Mouse (Mus musculus) small intestine, adult 2 months (tissue): ENCODE measurements around the gene Asxl2.

ENCODE experiments used
- CTCF ChIP-seq: fragments of 200-500 bp; IDR thresholded peaks from 2 replicates; pipeline ENCODE4 v1.5.1; 2012; ENCODE audit warnings: low read depth, mild to moderate bottlenecking, control low read depth, inconsistent platforms, low read length, moderate library complexity, mixed read lengths; ENCODE audit not compliant: insufficient replicate concordance, insufficient read length; ENCODE audit errors: extremely low read depth
- POLR2A ChIP-seq: fragments of 200-500 bp; IDR thresholded peaks from 2 replicates; pipeline ENCODE4 v1.6.1; 2012; ENCODE audit warnings: low read depth, mild to moderate bottlenecking, control low read depth, inconsistent platforms, low read length, moderate library complexity

DNA sequence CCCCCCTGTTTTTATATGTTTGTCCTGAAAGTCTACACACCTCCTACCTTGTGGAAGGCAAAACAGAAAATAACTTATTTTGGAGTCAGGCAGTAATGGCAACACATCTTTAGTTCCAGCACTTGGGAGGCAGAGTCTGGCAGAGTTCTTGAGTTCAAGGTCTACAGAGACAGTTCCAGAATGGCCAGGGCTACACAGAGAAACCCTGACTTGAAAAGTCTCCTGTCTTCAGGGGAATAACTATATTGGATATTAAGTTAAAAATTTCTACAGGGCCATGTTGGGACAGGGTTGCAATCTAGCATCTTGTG, 3.7 kb downstream of the Asxl2 start:
- TF ChIP-seq CTCF (no peak), POLR2A (no peak)
